Mouse (Mus musculus) natural killer cell, adult 2 months (primary cell): ENCODE measurements around the gene Cpn2.
A peak's percentile ranks its signal among the peaks of the same experiment; 100 is the strongest.

Source experiments
- DNase-seq, 2 experiments: peaks; one replicate each; pipeline ENCODE4 v3.0.0; 2022; ENCODE audit warnings: low spot score in 2 of 2

The Cpn2 gene

DNA sequence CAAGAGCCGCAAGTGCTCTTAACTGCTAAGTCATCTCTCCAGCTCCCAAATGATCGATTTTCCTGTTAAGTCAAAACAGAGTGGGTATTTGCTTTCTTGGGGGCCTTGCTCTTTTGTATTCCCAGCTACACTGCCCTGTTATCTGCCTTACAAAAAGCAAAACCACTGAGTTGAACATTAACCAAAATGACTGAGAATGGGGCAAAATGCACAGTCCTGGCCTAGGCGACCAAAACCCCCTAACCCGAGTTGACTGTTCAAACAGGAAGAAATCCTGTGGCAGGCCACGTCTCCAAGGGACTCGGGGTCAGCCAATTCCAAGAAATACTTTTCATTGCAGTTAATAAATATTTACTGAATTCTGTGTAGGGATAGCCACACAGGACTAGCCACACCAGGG lies 28.5 kb downstream of the Cpn2 start:
- DNase-seq = no peak

DNA sequence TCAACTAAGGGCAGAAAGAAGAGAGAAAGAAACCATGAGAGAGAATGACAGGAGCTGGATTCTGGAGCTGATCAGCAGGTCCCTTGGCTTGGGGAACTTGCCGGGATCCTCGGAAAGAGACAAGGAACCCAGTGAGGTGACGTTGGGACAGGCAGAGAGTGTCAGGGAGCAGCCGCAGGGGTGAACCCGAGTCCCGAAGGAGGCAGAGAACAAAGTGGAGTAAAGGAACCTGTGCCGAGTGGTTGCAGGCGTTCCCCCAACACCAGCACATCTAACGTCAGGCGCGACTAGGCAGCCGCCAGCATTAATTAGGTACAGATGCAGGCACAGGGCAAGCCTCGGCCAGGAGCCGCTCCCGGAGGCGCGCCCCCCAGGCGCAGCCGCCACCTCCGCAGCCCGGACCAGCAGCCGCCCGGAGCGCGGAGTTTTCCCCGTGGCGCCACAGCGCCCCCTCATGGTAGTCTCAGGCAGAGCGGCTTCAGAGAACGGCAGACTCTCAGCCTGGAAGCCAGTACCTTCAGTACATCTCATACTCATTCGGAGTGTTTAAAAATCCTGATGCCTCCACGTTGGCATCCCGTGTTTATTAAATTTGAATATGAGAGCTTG lies 31.1 kb downstream of the Cpn2 start:
- DNase-seq = peak; percentile 60 to 76

DNA sequence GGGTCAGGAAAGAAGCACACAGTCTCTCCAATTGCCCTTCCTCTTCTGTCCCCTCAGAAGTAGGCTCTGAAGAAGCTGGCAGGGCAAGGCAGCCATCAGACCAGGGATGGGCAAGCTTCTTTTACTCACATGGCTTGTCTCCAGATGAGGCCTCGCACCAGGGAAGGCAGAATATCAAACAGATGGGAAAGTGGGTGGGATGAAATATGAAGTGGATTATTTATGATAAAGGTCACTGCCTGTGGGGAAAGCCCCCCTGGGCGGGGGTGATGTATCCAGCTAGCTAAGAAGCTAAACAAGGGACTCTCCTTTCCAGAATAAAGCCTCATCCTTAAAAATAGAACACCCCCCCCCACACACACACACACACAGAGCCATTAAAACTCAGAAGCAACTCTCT lies 31.7 kb downstream of the Cpn2 start:
- DNase-seq = no peak

DNA sequence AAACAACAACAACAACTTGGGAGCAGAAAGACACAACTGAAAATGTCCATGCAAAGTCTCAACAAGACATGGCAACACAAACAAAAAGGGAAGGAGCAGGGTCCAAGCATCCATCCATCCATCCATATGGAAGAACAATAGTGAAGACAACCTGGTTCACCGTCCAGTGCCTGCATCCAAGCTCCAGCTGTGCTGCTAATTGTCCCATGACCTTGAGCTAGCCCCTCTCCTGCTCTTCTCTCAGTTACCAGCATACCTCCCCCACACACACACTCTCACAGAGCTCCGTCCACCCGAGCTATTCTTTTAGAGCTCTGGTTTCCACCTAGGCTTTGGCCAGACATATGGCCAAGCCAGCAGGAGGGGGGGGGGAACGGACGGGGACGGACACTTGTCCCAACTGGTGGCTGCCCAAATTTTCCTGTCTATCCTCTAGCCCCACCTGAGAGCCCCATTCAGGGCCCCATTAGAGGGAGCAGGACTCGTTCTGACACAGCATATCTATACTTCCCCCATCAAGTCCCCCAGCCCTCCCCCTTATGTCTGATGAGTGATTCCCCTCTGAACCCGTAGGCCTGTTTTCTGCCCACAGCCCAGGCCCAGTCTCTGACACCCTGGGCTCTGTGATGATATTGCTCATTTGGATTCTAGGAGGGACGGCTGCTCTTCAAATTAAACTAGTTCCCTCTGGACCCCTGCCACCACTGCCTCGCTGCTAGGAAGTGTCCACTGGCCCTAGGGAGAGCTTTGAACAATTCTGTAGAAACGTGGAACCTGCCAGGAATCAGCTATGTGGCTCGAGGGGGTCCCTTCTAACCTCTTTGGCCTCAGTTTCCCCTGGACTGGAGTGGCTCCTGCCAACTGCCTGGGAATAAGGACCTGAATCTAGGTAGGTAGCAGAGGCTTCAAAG lies 32.4 kb downstream of the Cpn2 start:
- no peak for DNase-seq

DNA sequence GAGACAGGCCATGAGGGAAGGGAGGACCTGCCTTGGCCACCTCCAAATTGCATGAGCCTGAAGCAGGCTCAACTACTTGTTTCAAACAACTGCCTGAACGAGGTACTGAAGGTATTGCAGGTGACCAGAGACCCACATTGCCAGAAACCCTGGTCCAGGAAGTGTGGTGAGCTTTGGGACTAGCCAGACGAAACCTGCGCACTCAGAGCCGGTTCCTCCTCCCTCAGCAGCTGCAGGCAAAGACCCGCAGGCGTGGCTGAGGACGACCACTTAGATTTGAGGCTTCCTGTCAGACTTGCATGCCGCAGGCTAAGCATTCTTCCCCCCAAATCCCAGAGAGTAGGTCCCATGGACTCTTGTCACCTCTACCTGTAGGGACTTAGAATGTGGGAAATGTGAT lies 33.2 kb downstream of the Cpn2 start:
- no peak for DNase-seq

DNA sequence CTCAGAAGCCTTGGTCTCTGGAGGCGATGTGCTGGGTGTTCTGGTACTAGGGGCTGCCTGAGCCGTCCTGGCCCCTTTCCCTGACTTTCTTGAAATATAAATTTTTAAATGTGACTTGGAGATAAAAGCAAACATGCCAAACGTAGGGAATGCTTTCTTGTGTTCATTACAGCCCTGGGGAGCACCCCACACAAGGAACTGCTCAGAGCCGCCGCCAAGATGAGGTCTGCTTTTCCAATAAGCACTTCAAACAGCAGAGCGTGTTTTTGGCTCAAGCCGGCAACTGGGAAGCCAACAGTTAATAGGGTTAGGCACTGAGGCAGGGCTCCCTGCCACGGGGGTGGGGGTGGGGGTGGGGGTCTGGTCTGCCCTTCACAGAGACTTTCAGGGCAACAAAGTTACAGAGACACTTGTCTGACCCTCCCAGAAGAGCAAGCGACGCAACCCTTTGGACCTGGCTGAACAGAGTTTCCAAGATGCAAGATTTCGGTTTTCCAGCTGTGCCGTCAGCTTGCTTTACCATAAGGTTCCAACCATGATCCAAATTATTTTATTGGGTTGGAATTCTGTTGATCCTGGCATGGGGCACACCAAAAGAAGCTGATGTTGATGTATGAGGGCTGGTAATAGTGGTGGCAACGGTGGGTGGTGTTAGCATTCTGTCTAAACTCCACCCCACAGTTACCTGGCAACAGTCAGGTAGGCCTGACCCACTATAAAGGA lies 35.3 kb downstream of the Cpn2 start:
- no peak for DNase-seq

DNA sequence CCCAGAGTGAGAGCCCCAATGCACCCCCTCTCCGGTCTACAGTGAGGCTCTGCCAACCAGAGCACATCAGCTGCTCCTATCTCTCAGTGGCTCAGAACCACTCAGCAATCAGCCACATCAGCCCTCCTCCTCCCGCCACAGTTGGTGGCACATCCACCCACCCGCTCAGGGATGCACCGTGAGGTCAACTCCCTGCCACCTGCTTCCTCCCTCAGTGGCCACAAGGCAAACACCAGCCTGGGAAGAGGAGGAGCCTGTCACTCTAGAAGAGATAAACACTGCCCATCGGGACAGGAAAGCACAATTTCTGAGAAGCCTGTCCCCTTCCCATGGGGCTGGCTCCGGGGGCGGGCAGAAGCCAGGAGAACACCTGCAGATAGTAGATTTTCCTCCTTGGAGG lies 39.9 kb downstream of the Cpn2 start:
- peak; percentile 11 to 44 for DNase-seq

DNA sequence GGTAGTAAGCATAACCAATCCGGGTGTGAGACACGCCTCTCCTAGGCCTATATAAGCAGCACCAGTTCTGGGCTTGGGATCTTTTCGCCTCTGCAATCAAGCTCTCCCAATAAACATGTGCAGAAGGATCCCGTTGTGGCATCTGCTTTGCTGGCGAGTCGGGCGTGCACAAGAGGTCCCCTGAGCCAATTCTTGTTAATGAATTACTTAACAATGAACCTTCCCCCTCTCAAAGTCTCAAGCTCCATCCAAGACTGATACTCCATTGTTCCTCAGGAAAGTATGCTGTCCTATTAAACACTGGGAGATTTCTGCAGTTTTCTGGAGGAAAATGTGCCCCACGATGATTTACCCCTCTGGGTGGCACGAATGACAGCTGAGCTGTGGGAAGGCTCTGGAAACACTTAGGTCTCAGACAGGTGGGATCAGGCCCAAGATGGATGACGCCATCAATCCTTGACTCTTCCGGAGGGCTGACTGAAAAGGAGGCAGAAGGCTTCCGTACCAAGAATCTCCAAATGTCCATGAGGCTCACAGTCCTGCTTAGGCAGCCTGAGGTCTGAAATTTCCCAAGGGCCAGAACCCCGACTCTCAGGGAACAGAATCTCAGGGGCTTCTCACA lies 46.0 kb downstream of the Cpn2 start:
- DNase-seq = no peak

DNA sequence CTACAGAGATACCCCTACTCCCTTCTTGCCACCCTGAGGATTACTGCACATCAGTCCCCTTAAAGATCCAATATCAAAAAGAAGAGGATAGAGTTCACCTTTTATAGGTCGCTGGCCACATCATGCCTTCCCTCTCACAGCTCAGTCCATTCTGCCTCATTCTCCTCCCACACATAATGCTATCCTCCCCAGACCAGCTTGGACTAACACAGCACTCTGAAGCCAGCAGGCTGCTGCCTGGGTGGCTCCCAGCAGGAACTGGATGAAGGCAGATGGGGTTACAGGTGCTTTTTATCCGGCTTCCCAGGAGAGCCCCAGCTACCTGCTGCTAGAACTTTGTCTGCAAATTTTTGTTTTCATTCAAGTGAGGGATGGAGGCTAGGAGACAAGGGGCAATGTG lies 51.5 kb downstream of the Cpn2 start:
- no peak for DNase-seq

DNA sequence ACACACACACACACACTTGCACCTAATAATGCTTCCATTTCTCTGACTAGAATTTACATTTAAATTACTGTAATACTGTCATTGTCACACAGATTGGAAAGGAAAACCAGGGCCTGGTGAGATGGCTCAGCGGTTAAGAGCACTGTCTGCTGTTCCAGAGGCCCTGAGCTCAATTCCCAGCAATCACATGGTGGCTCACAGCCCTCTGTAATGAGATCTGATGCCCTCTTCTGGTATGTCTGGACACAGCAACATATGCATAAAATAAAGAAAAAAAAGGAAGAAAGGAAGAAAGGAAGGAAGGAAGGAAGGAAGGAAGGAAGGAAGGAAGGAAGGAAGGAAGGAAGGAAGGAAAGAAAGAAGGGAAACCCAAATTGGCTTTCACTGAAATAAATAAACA lies 53.7 kb downstream of the Cpn2 start:
- DNase-seq = no peak

DNA sequence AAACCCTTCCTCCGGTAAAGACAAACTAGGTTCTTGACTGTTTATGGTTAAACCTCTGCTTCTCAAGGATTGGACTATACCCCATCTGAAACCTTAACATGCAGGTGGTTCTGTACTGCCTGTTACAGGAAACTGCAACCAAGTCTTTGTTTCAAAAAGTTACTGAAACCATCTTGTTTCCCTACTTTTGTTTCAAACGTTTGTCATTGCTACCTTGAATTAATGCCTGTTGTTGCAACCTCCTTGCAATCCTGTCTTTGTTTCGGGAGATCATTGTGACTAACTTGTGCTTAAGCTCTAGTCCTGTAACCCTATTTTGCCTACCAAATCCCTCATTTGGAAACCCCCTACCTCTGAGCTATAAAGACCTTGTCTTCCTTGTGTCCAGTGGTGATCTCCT lies 55.3 kb downstream of the Cpn2 start:
- no peak for DNase-seq

DNA sequence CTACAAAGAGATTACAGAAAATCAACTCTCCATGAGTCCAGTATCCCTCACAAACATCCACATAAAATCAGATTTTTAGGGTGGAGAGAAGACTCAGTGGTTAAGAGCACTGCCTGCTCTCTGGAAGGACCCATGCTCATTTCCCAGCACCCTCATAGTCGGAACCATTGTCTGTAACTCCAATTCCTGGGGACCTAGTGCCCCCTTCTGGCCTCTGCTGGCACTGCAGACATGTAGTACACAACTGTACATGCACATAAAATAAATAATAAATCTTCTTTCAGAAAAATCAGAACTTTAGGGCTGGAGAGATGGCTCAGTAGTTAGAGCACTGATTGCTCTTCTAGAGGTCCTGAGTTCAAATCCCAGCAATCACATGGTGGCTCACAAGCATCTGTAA lies 58.0 kb downstream of the Cpn2 start:
- DNase-seq = no peak

DNA sequence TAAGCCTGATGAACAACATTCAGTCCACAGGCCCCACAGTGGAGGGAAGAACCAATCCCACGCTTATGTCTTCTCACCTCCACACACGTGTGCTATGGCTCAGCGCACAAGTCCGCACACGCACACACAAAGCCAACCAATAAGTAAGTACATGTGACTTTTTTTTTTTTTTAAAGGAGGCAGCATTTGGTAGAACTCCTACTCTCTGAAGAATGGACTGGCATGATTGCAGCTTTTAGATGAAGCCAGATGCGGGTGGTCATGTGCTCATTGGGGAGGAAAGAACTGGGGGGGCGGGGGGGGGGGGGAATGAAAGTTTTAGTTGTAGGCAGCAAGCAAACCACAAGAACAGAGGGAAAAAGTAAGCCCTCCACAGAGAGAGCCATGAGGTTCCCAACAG lies 59.3 kb downstream of the Cpn2 start:
- no peak for DNase-seq

DNA sequence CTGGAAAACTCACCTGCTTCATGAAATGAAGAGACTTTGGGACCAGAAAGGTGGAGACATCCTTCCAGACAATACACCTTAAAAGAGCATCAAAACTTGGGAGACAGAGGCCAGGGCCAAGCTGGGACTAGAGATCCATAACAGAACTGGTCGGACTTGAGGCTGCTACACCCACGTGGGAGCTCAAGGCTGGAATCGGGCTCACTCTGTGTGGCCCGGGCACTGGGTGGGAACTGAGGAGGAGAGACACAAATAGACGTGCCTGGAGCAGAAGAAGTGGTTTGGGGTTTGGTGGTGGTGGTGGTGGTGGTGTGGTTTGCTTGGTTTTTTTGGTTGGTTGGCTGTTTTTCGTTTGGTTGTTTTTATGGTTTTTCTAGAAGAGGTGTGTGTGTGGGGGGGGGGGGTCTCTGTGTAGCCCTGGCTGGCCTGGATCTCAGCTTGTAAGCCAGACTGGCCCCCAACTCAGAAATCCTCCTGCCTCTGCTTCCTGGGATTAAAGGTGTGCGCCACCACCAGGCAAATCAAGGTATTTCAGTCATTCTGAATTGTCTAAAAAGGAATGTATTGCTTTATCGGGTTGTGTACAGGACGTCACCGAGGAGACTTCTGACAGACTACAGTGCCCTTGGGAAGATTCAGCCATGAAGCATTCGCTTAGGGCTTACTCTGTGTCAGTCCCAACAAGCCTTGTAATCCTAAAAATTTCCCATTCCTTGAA lies 60.0 kb downstream of the Cpn2 start:
- no peak for DNase-seq
